Mouse (Mus musculus): ENCODE measurements at regions not wholly inside any gene's neighbourhood (a gene's known extent, or its start where the extent isn't known, plus 50 kb on each side); places are given as distances from the start of the nearest gene placed in this dataset.

- TF ChIP-seq CTCF (IDR thresholded peaks at IDR 0.05; ENCODE audit: borderline replicate concordance, extremely low read depth, insufficient read depth, insufficient read length) (no peak), POLR2A (IDR thresholded peaks at IDR 0.05; ENCODE audit: borderline replicate concordance, extremely low read depth, insufficient read depth, insufficient read length, poor library complexity, severe bottlenecking) (no peak)
Measured at GRCm38 (mm10) chr14:105698616-105699015, 198.0 kb downstream of the Spry2 start.

Measured in brain, embryonic 14.5 days (tissue).